Mouse (Mus musculus): ENCODE data around the gene Tet3.

Gene Tet3

GRCm38 (mm10) chr6:83459034-83459644 lies at the start of gene Tet3:
Gene Tet3 (minus strand): TSS chr6:83459084.
- DNase-seq (ENCODE audit: low spot score) = no peak

- no peak for DNase-seq (ENCODE audit: low spot score)
Measured at GRCm38 (mm10) chr6:83507168-83507546, 48.3 kb upstream of the Tet3 start.

GRCm38 (mm10) chr6:83506258-83507167 lies 47.6 kb upstream of the Tet3 start, which contains the start of gene Dguok:
Gene Dguok (minus strand): TSS chr6:83506969.
- peak; percentile 100 for DNase-seq (ENCODE audit: low spot score)

- DNase-seq (ENCODE audit: low spot score) = no peak
Measured at GRCm38 (mm10) chr6:83505554-83505953, 46.7 kb upstream of the Tet3 start.

- no peak for DNase-seq (ENCODE audit: low spot score)
Measured at GRCm38 (mm10) chr6:83503361-83503760, 44.5 kb upstream of the Tet3 start.

- no peak for DNase-seq (ENCODE audit: low spot score)
Measured at GRCm38 (mm10) chr6:83502656-83503055, 43.8 kb upstream of the Tet3 start.

GRCm38 (mm10) chr6:83501524-83502310 lies 42.8 kb upstream of the Tet3 start:
- no peak for DNase-seq (ENCODE audit: low spot score)

GRCm38 (mm10) chr6:83500462-83500861 lies 41.6 kb upstream of the Tet3 start:
- no peak for DNase-seq (ENCODE audit: low spot score)

- no peak for DNase-seq (ENCODE audit: low spot score)
Measured at GRCm38 (mm10) chr6:83499078-83499477, 40.2 kb upstream of the Tet3 start.

GRCm38 (mm10) chr6:83496753-83497710 lies 38.1 kb upstream of the Tet3 start:
- peak; percentile 98 for DNase-seq (ENCODE audit: low spot score)

- peak; percentile 94 for DNase-seq (ENCODE audit: low spot score)
Measured at GRCm38 (mm10) chr6:83496009-83496752, 37.3 kb upstream of the Tet3 start.

GRCm38 (mm10) chr6:83490622-83491021 lies 31.7 kb upstream of the Tet3 start:
- no peak for DNase-seq (ENCODE audit: low spot score)

GRCm38 (mm10) chr6:83488200-83488599 lies 29.3 kb upstream of the Tet3 start:
- no peak for DNase-seq (ENCODE audit: low spot score)

- no peak for DNase-seq (ENCODE audit: low spot score)
Measured at GRCm38 (mm10) chr6:83487298-83487697, 28.4 kb upstream of the Tet3 start.

GRCm38 (mm10) chr6:83485854-83486253 lies 27.0 kb upstream of the Tet3 start:
- DNase-seq (ENCODE audit: low spot score) = peak; percentile 80

- DNase-seq (ENCODE audit: low spot score) = no peak
Measured at GRCm38 (mm10) chr6:83483776-83484175, 24.9 kb upstream of the Tet3 start.

GRCm38 (mm10) chr6:83482418-83483085 lies 23.7 kb upstream of the Tet3 start:
- peak; percentile 82 for DNase-seq (ENCODE audit: low spot score)

- DNase-seq (ENCODE audit: low spot score) = no peak
Measured at GRCm38 (mm10) chr6:83480019-83480655, 21.3 kb upstream of the Tet3 start.

GRCm38 (mm10) chr6:83479193-83479592 lies 20.3 kb upstream of the Tet3 start:
- no peak for DNase-seq (ENCODE audit: low spot score)

GRCm38 (mm10) chr6:83478628-83479027 lies 19.7 kb upstream of the Tet3 start:
- no peak for DNase-seq (ENCODE audit: low spot score)
